ENCODE assay signal across 7 mouse cellular contexts in the genomic region with DNA sequence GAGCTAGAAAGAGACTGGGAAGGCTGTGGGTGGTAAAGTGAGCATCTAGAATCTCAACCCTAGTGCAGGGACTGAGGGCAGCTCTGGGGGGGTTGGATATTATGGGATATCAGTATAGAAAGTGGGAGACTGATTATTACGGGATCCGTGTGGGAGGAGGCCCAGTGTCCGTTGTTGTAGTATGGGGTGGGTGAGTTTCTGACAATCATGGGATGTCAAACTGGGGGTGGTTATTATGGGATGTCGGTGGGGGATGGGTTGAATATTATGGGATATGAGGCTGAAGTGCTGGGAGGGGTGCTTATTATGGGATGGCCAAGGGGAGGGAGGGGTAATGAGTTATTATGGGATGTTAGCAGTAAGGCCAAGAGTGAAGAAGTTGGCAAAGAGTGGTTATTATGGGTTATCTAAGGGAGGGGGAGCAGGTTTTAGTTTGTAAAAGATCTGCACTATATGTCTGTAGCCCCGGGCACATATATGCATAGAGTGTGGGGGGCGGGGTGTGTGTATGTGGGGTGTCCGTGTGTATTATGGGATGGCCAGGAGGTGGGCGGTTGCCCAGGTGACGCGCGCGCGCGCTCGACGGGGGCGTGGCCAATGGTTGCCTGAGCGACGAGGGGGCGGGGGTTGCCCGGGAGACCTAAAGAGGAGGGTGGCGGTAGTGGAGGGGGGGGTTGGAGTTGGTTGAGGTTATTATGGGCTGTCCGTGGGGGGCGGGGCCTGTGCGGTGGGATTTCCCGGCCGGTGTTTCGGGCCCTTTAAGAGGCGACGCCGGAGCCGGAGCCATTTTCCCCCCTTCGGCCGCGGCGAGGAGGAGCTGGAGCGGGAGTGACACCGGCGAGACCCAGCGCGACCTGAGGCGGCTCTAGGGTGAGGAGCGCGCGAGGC. TPM values are rescaled to one million over a fixed set of nuclear protein-coding genes. Genes with fewer than 3 reads are reported as not detected.
DNase-seq lines count a peak whose midpoint lies in the region; ATAC-seq and TF ChIP-seq lines count a peak whose summit lies in the region.

A gene (plus strand): TSS at position 591 of the 888 bp plus-strand sequence.

- H3K4me2 ChIP-seq in embryonic facial prominence, embryonic 11.5 days (ENCODE audit: low read depth, low read length) = peak within 1 kb of the TSS; percentile 89
- H3K4me2 ChIP-seq in midbrain, embryonic 12.5 days (replicated peaks) = peak within 1 kb of the TSS; percentile 86

- peak; percentile 65 for ATAC-seq in embryonic facial prominence, embryonic 11.5 days (replicated peaks; ENCODE audit: insufficient number of reproducible peaks, low FRiP score, low TSS enrichment, low read depth)
- ATAC-seq in midbrain, embryonic 12.5 days (ENCODE audit: low FRiP score, low read depth) = peak; percentile 75

- H3K4me3 ChIP-seq in embryonic facial prominence, embryonic 11.5 days (ENCODE audit: low read depth, low read length) = peak within 1 kb of the TSS; percentile 95
- H3K4me3 ChIP-seq in limb, embryonic 10.5 days = peak within 1 kb of the TSS; percentile 100
- H3K4me3 ChIP-seq in midbrain, embryonic 12.5 days = peak within 1 kb of the TSS; percentile 89
- H3K4me3 ChIP-seq in small intestine, adult 2 months (ENCODE audit: low read depth, low read length) = peak within 1 kb of the TSS; percentile 78

- no peak for TF ChIP-seq CTCF in small intestine, adult 2 months (IDR thresholded peaks at IDR 0.05; ENCODE audit: extremely low read depth, insufficient read length, insufficient replicate concordance, low read depth, low read length)

- peak; percentile 98 for DNase-seq in adrenal gland, postnatal 25 days
- DNase-seq in embryonic facial prominence, embryonic 11.5 days (ENCODE audit: low spot score) = peak; percentile 93
- DNase-seq in heart, adult 11 months = peak; percentile 99
- DNase-seq in kidney, adult 18-20 months = peak; percentile 92
- DNase-seq in limb, embryonic 10.5 days (ENCODE audit: low spot score) = peak; percentile 97

- peak within 1 kb of the TSS; percentile 88 for H3K9ac ChIP-seq in embryonic facial prominence, embryonic 11.5 days (replicated peaks; ENCODE audit: low read length)
- peak within 1 kb of the TSS; percentile 98 for H3K9ac ChIP-seq in midbrain, embryonic 12.5 days (replicated peaks)

- H3K9me3 ChIP-seq in embryonic facial prominence, embryonic 11.5 days (replicated peaks; ENCODE audit: control insufficient read depth, low read length) = no peaks in the 10 kb centered on the region
- H3K9me3 ChIP-seq in limb, embryonic 10.5 days (replicated peaks) = no peaks in the 10 kb centered on the region
- no peaks in the 10 kb centered on the region for H3K9me3 ChIP-seq in midbrain, embryonic 12.5 days

- TF ChIP-seq POLR2A in small intestine, adult 2 months (IDR thresholded peaks at IDR 0.05; ENCODE audit: low read depth, low read length) = peak; percentile 68; the same call in 1 of the 2 replicates

- peaks cover 16% of the 10 kb centered on the region for H3K4me1 ChIP-seq in embryonic facial prominence, embryonic 11.5 days (ENCODE audit: control insufficient read depth, insufficient read depth, low read length)
- peaks cover 54% of the 10 kb centered on the region for H3K4me1 ChIP-seq in limb, embryonic 10.5 days
- peaks cover 36% of the 10 kb centered on the region for H3K4me1 ChIP-seq in midbrain, embryonic 12.5 days
- H3K4me1 ChIP-seq in small intestine, adult 2 months (ENCODE audit: control insufficient read depth, insufficient read depth, insufficient read length, low read length) = peaks cover 18% of the 10 kb centered on the region

- WGBS in embryonic facial prominence, embryonic 11.5 days = 2% methylated on average over 42 of the region's 45 CpGs
- 3% methylated on average over 41 of the region's 45 CpGs for WGBS in limb, embryonic 10.5 days
- 3% methylated on average over 30 of the region's 45 CpGs for WGBS in midbrain, embryonic 12.5 days
- 1% methylated on average over 43 of the region's 45 CpGs for WGBS in small intestine, adult 2 months

- H3K27ac ChIP-seq in embryonic facial prominence, embryonic 11.5 days (replicated peaks; ENCODE audit: low read depth, low read length) = peak within 1 kb of the TSS; percentile 95
- H3K27ac ChIP-seq in limb, embryonic 10.5 days = peak within 1 kb of the TSS; percentile 97
- peak within 1 kb of the TSS; percentile 97 for H3K27ac ChIP-seq in midbrain, embryonic 12.5 days (replicated peaks)
- peak within 1 kb of the TSS; percentile 80 for H3K27ac ChIP-seq in small intestine, adult 2 months (ENCODE audit: insufficient read depth, low read depth, low read length)

- H3K36me3 ChIP-seq in embryonic facial prominence, embryonic 11.5 days (replicated peaks; ENCODE audit: control insufficient read depth, insufficient read depth, low read depth, low read length) = peaks cover 6% of the 10 kb centered on the region
- peaks cover 36% of the 10 kb centered on the region for H3K36me3 ChIP-seq in limb, embryonic 10.5 days
- H3K36me3 ChIP-seq in midbrain, embryonic 12.5 days = peaks cover 27% of the 10 kb centered on the region
- peaks cover 18% of the 10 kb centered on the region for H3K36me3 ChIP-seq in small intestine, adult 2 months (ENCODE audit: control insufficient read depth, insufficient read depth, low read length)

- H3K27me3 ChIP-seq in embryonic facial prominence, embryonic 11.5 days (ENCODE audit: control insufficient read depth, insufficient read depth, low read length) = no peaks in the 10 kb centered on the region
- no peaks in the 10 kb centered on the region for H3K27me3 ChIP-seq in limb, embryonic 10.5 days (ENCODE audit: low read depth, poor library complexity, severe bottlenecking)
- H3K27me3 ChIP-seq in midbrain, embryonic 12.5 days = no peaks in the 10 kb centered on the region
- no peaks in the 10 kb centered on the region for H3K27me3 ChIP-seq in small intestine, adult 2 months (ENCODE audit: control insufficient read depth, insufficient read depth, low read length)

RNA-seq across cellular contexts. Expression of the gene that starts here (rescaled TPM):
- total RNA-seq in adrenal gland, postnatal 25 days (2021) = 175 and 203 TPM in 2 replicates
- 93.2 and 94.5 TPM in 2 replicates for polyA plus RNA-seq in embryonic facial prominence, embryonic 11.5 days (2014; fragmentation: Nextera tagmentation; extraction: Ambion mirVana)
- 104 and 109 TPM in 2 replicates for polyA plus RNA-seq in limb, embryonic 10.5 days (2016; fragmentation: Nextera tagmentation; extraction: Ambion mirVana)
- polyA plus RNA-seq in midbrain, embryonic 12.5 days (2016; fragmentation: Nextera tagmentation; extraction: Ambion mirVana) = 127 and 132 TPM in 2 replicates
- polyA plus RNA-seq in small intestine, adult 2 months (2012; rRNA removed) = 39.9 and 64.3 TPM in 2 replicates

Comparison
In these comparisons a context has a peak if more than half of its experiments do, and no peak if none do; other contexts are left out.
1. Peak in every context shown above with its lines: DNase-seq, ATAC-seq, H3K4me3 ChIP-seq and H3K27ac ChIP-seq.